Mouse (Mus musculus) T-cell, adult 2 months (primary cell): ENCODE measurements around the gene Sstr3.

Source experiments
- DNase-seq: peaks from one replicate; pipeline ENCODE4 v3.0.0; 2022; ENCODE audit warnings: low spot score

The Sstr3 gene

DNA sequence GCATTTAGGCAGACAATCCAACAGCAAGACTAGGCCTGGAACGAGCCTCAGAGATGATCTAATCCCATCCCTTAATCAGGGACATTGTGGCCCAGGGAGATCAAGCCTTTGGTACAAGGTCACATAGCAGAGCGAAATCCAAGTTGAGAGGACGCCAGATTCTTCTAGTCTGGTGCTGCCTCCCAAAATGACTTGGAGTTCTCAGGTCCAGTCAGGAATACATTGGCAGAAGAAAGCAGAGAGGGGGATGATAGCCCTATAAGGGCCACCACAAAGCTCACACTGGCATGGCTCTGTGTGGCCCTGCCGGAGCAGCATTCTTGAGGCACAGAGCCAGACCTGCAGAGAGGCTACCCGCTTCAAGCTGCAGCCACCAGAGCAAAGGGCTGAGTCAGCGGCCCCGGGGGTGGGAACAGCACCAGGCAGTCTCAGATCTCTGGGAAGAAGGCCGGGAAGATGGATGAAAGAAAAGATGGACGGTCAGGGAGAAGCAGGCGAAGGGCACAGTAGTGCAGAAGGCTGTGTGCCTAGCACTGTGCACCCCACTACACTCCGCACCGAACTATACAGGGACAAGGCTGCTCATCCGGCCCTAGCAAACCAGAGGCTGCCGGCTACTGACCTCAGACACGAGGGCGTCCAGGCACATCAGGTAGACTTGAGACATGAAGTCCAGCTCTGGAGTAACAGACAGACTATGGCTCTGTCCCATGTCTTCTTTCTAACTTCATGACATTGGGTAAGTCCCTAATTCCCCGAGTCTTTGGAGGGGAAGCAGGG, 13.6 kb downstream of the Sstr3 start, which contains the start of gene C1qtnf6:
Gene C1qtnf6 (minus strand): TSS at position 746 of the 780 bp plus-strand sequence.
- no peak for DNase-seq

DNA sequence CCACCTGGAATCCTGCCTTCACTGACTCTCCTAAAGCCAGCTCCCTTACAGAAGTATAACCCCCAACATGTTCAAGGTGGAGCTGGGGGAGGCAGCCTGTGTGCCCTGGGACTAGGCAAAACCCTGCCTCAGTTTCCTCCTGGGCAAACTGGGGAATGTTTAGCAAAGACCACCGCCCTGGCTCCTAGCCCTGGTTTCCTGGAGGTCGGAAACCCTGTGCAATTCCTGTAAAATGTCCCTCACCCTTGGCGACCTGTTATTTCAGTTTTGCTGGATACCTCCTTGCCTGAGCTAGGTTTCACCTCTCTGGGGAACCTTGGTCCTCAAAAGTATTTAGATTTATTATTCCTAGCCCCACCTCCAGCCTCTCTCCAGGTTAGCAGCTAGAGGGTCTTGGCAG, 14.3 kb downstream of the Sstr3 start:
- DNase-seq, result no peak

DNA sequence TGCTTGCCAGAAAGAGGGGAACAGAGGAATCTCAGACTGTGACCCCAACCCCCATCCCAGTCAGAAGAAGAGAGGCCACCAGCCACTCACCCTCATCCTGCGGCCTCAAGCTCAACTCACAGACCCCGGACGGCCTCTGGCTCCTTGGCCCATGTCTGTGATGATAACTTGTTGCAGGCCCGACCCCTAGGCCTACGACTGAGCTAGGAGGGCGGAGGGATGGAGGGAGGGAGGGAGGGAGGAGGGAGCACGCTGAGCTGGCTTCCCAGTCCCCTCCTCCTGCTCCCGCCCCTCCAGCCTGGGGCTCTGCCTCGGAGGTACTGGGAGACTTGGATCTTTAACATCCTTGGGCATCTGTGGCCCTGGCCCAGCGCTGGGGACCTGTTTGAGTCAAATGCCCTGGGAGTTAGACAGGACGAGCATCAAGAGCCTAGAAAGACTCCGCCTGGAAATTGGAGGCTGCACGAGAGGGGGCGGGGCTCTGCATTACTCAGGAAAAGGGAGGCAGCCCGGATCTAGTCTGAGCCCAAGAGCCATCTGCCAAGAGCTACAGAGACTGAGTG, 15.0 kb downstream of the Sstr3 start:
- no peak for DNase-seq

DNA sequence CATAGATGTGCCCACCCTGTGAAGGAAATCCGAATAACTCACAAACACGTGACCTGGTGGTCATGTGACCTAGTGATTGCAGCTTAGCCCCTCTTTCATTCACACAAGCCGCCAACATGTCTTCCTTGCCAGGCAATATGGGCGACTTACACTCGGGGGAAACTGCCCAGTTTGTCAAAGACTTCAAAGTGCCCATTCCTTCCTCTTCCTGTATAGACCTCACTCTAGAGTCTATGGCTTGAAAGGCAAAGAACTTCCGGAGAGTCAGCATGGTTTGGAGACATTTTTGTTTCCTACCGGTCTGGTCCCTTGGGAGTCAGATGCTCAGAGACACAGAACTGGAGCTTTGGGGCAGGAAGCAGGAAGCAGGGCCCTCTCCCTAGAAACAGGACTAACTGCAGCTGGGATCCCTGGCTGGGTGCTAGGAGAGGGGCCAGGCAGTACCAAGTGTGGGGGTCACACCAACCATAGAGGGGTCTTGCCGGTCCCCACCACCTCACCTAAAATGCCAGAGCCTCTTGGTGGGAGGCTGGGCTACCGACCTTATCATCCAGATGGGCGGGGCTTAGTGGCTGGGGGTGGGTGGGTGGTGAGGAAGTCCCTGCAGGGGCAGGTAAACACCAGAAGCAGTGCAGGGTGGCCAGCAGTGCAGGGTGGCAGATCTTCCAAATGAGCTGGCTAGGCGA, 15.6 kb downstream of the Sstr3 start:
- DNase-seq, result peak; percentile 51

DNA sequence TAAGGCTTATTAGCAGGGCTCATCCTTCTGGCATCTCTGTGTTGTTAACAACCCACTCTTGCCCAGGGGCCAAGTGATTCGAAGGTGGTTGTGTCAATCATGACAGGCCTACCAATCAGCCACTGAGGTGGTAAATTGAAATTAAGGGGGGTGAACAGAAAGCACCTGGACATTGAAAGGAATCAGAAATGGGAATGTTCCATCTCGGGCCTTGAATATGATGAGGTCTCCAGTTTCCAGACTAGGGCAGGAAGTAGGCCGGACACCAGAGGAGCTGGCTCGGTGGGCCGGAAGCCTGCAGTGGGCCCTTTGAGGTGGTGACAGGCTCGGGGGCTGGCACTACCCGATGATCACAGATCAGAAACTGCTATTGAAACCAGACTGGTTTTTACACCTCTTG, 16.5 kb downstream of the Sstr3 start:
- peak; percentile 79 for DNase-seq

DNA sequence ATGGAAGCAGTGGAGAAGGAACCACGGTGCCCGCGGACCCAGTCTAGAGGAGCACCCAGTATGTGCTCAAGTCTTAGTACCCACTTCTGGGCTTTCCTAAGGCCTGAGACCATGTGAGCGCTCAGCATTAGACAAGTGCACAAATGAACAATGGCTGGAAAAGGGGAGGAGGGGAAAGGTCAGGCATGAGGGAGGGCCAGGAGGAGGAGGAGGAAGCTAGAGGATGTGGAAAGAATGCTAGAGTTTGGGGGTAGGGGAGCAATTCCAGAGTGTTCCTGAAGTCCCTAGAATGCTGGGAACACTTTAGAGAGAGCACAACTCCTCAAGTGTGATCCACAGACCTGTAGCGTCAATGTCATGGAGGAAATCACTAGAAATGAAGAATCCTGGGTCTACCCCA, 20.3 kb downstream of the Sstr3 start:
- DNase-seq, result no peak

DNA sequence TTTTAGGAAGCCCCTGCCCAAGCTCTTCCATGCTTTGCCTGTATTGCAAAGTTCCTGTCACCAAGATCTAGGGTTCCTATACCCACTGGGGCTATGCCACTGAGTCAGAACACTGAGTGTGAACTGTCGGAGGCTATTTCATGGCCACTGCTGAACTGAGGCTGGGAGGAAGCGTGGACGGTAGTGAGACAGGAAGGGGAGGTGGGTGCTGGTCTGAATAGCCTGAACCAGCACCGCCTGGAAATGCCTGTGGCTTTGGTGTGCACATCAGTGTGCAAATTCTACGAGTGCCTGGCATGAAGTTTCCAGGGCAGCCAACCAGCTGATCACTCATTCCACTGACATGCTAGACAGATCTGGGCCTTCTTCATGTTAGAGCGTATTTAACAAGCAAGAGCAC, 22.6 kb downstream of the Sstr3 start:
- DNase-seq, result no peak

DNA sequence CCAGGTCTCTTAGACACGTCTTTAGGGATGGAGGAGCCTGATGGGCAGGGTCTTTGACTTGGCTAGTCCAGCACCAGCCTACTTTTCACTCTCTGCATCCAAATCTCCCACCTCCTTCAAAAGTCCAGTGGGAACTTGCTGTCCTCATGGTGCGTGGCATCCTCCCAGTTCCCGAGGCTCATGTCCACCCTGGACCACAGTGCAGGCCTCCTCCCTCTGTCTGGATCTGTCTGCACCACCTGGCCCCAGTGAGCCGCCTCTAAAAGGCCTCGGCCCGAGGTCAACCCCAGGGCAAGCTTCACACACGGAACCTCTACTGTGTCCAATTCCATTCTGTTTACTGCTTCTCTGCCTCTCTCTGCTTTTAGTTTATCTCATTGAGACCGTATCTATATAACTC, 23.2 kb downstream of the Sstr3 start:
- no peak for DNase-seq

DNA sequence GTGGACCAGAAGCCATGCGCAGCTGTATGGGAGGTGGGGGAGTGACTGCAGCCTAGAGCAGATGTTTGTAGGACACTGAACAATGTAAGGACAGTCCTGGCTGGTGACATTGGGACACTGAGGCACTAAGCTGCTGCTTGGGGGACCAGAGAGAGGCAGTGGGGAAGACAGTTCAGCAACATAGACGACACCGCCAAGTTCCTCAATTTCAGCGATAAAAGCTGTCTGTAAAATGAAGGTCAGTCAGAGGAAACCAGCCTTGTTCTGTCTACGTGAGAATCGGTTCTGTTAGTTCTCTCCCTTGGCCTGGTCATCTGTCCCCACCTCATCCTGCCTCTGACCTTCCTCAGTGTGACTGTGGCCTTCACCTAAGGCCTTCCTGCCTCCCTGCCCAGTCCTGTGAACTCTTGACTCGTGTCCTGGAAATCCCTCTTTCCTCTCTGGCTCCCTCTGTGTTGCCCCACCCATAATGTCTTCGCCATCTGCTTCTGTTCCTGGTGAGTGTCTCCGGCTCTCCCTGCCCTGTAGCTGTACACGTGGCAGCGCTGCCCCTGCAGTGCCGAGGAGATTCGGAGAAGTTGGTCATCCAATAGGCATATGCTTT, 24.3 kb downstream of the Sstr3 start:
- no peak for DNase-seq

DNA sequence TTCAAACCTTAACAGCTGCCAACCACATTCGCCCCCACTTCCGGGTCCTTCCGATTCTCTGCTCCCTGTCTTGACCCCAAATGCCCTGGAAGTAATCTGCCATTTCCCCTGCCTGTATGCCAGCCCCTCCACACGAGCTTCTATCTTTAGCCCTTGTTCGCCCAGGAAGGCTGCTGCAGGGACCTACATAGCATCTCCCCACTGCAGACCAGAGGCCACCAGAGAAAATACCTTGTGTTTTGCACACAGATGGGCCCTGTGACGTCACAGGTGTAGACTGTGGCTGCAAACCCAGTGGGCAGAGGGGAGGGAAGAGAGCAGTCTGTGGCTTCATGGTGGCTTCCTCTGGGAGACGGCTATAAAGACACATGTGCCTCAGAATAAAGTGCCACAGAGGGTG, 26.3 kb downstream of the Sstr3 start:
- DNase-seq, result peak; percentile 64

DNA sequence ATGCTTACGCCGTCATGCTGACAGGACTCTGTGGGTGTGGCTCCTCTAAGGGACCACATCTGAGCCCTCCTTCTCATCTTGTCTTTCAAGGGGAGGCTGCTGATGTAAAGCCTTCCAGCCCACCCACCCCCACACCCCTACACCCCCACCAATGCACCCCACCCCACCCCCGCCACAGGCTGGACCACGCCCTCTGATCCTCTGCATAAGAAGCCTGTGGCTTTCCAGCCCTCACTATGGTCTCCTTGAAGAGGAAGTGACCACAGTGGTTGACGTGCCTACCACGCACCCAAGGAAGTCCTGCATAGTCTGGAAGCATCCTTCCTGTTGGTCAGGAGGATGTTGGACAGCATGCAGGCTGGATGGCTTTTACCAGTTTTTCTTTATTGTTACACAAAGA, 28.7 kb downstream of the Sstr3 start:
- DNase-seq, result peak; percentile 52

DNA sequence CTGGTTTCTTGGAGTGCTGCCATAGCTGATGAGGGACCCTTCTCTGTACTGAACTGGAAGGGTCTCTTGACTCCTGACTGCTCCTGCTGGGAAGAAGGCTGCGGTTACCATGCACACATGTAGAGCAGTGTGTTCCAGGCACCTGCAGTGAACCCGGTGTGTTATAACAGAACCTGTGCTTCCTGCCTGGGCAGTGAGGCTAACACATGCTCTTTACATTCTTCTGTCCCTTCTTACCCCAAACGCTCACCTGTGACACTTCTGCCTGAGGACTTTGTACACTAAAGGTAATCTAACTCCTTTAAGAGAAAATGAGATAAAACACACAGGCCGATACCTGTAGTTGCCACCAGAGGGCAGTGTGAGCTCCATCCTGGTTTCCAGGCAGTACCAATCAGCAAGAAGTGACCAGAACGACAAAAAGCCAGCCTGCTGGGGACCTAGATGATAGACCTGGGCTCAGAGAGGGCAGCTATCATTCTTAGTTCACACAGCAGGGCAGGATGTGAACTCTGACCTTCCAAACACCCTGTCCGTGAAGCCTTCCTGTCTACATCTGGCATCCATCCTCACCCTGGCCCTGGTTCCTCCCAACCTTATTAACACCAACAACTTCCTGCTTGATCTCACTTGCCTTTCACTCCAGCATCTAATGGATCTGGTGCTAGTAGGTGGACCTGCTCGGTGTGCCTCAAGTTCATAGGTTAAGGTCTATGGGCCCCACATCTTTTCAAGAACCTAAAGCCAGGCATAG, 29.9 kb downstream of the Sstr3 start:
- DNase-seq, result peak; percentile 68

DNA sequence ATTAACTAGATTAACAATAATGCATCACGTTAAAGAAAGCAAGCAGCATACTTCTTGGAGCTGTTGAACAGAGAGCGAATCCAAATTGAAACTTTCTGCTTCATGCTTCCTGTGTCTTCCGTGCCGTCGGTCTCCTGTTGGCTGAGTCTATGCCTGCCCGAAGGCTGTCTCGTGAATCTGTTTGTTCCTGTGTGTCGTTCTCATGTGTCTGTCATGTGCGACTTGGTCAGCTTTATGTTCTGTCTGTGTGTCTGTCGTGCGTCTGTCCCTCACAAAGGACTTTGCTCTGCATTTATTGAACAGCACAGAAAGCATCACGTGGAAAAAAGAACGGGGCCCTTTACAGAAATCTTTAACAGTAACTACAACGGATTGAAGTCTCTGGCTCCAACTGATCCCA, 31.5 kb downstream of the Sstr3 start:
- no peak for DNase-seq

DNA sequence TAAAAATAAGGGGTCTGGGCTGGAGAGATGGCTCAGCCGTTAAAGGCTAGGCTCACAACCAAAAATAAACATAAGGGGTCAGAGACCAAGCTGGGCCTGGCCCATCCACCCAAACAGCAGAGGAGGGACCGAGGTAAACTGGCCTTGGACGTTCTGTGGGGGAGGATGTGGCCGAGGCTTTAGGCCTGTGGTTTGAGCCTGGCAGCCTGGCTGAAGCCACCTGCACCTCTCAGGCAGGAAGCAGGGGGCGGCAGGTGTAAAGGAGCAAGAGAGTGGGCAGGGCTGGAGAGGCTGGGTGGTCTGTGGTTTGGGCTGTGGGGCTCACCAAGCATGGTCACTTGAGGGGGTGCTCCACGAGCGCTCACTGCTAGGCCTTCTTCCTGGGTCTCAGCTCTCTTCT, 32.5 kb downstream of the Sstr3 start:
- DNase-seq, result no peak

DNA sequence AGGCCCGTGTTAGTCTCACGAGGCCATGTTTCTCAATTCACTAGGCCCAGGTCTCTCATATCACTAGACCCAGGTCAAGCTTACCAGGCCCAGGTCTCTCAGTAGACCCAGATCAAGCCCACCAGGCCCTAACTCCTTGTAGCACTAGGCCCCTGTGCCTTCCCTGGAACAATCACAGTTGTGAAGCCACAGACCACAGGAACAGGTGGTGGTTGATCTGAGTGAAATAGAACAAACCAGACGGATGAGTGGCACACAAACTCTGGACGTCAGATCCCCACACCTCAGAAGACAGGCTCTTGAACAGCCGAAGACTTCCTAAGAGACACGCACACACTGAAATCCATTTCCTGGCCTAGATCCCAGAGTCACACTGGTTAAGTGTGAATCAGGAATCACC, 33.7 kb downstream of the Sstr3 start:
- peak; percentile 56 for DNase-seq

DNA sequence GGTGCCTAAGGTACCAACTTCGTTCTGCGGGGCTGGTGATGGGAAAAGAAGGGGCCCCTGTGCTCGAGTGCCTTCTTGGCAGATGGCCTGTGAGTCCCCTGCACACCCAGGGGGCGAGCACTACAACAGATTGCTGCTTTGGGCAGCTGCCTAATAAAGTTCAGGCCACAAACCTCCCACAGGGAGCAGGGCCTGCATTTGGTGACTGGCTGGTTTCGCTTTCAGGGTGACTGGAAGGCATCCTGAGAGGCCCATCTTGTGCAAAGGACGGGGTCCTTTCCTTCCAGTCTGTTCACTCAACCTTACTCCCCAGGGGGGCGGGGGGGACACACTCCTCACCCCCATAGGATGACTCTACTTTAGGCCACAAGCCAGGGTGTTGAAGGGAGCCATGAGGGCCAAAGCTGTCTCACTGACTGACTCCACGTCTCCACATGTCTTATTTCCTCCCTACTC, 34.3 kb downstream of the Sstr3 start:
- peak; percentile 11 for DNase-seq

DNA sequence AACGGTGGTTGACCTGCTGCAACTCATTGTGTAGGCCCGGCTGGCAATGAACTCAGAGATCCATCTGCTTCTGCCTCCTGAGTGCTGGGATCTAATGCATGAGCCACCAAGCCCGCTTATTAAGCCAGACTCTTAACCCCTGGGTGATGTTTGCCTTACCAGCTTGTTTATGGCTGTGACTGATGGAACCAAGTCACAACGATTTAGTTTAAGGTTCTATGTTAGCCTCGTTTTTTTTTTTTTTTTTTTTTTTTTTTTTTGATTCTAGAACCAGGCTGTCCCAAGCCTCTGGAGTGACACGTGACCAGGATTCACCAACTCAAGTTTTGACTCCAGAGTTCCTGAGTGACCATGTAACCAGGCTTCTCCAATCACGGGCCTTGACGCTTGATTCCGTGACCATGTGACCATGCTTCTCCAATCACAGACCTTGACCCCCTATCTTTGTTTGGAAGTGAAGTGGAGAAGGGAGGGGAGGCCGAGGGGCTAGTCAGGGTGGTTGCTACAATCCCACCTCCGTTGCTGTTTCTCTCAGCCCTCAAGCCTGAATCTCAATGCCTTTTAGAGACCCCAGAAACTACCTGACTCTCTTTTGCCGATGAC, 35.1 kb downstream of the Sstr3 start:
- no peak for DNase-seq

DNA sequence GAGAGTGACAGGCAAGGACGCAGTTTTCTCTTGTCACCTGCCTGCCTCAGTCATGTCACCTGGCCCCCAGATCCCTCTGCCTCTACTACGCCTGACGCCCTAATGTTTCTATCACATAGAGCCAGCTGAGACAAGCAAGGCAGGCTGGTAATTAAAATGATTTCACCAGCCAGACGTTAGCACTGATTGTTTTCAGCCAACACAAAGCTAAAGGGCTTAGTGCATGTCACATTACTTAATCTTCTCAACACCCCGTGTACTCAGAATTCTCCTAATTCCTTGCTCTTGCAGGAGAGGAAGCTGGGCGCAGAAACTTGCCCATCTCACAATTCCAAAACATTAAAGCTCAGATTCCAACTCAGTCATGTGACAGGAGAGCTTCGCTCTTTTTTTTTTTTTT, 36.0 kb downstream of the Sstr3 start:
- DNase-seq, result no peak

DNA sequence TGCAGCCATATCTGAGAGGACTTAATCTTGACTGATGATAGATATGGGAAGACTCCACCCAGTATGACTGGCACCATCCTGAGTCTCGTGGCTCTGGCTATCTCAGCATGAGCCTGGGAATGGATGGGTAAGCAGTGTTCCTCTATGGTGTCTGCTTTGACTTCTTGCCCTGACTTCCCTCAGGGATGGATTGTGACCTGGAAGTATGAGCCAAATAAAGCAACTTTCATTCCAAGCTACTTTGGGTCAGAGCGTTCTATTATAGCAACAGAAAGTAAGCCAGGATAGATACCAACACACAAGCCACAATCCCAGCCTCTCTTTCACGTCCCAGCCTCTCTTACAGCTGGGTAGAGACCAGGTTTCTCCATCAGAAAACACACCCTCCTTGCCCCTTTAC, 38.9 kb downstream of the Sstr3 start:
- DNase-seq, result no peak

DNA sequence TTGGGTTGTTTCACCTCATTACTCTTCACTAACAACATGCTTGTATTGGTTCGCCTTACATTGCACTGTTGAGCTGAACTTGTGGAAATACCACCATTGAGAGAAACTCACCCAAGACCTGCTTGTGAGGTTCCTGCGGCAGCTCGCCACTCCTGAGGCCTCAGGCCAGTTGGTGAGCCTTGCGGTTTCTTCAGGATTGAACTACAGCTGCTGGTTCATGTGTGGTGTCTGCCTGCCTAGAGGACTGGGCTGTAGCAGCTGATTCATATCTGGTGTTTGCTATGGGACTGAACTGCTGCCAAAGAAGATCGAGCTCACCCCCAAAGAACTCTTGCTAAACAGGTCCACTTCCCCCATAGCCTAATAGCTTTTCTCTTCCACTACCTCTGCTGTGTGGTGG, 39.7 kb downstream of the Sstr3 start:
- DNase-seq, result no peak

DNA sequence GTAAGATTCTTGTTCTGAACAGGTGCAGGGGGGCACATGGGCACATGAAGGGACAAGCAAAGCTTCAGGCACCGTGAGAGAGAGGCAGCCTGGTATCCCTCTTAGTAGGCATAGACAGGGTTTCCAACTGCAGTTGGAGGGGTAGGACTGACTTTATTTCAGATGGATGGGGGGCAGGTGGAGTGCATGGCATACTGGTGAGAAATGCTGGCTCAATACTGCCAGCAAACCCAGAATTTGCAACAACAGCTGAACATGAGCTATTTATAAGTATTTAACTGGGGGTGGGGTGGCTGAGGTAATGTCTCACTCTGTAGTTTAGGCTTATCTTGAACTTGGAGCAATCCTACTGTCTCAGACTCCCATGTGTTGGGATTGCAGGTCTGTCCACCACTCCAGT, 40.5 kb downstream of the Sstr3 start:
- DNase-seq, result no peak
